Mouse (Mus musculus): ENCODE results near the gene Zfp382. TPM values are rescaled to one million over a fixed set of nuclear protein-coding genes. Genes with fewer than 3 reads are reported as not detected.
A peak's percentile ranks its signal among the peaks of the same experiment; 100 is the strongest.

Gene Zfp382
- polyA plus RNA-seq (2014; fragmentation: Nextera tagmentation; extraction: Ambion mirVana), result 13.5 and 14.4 TPM in 2 replicates

DNA sequence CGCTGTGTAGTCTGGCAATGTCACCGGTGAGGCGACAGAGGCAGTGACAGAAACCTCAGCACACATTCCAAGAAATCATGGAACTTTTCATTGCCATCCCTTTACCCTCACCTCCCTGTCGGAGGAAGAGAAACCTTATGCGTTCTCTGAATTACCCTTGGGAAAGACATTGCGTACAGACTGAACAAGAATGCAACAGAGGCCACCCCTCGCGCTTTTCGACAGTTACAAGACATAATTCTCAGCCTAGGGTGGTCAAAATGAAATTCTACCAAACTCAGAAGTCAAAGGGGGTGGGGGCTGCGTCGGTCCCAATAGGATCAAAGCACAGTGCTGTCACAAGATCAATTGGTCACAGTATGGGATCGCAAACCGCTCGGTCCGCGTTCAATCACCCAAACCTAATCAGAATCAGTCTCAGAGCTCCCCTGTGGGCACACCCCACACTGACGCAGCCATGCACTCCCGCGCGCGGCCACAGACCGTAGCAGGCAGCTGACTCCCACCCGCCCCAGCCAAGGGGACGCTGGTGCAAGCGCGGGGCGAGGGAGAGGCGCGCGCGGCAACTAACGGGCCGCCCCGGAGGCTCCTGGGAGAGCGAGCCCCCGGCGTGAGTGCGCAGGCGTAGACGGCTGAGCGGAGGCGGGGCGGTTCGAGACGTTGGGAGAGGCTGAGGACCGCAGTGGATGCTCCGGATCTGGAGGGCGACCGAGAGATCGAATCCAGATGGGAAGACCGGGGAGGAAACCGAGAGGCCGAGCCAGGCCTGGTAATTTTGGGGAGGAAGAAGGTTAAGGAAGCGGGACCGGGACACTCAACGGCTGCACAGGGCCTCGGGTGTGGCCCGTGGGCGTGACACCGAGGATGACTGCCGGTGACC, at the start of gene Zfp382:
Zfp382 (plus strand) TSS at position 635 of the 880 bp plus-strand sequence.
- Histone ChIP-seq H3K36me3 (ENCODE audit: control insufficient read depth, insufficient read depth, low read length) (no peaks in the 10 kb centered on the region), H3K27ac (ENCODE audit: low read depth, low read length) (peak within 1 kb of the TSS; percentile 70), H3K27me3 (ENCODE audit: control insufficient read depth, insufficient read depth, low read length) (no peaks in the 10 kb centered on the region), H3K4me1 (ENCODE audit: control insufficient read depth, insufficient read depth, low read length) (no peaks in the 10 kb centered on the region), H3K4me3 (ENCODE audit: low read depth, low read length) (peak within 1 kb of the TSS; percentile 51), H3K9me3 (ENCODE audit: control insufficient read depth, low read length) (no peaks in the 10 kb centered on the region), H3K4me2 (ENCODE audit: low read depth, low read length) (peak within 1 kb of the TSS; percentile 72), H3K9ac (replicated peaks; ENCODE audit: low read depth, low read length) (peak within 1 kb of the TSS; percentile 62)
- ATAC-seq (ENCODE audit: low read depth), result peak; percentile 98
- WGBS, result under 1% methylated on average over 61 of the region's 61 CpGs

DNA sequence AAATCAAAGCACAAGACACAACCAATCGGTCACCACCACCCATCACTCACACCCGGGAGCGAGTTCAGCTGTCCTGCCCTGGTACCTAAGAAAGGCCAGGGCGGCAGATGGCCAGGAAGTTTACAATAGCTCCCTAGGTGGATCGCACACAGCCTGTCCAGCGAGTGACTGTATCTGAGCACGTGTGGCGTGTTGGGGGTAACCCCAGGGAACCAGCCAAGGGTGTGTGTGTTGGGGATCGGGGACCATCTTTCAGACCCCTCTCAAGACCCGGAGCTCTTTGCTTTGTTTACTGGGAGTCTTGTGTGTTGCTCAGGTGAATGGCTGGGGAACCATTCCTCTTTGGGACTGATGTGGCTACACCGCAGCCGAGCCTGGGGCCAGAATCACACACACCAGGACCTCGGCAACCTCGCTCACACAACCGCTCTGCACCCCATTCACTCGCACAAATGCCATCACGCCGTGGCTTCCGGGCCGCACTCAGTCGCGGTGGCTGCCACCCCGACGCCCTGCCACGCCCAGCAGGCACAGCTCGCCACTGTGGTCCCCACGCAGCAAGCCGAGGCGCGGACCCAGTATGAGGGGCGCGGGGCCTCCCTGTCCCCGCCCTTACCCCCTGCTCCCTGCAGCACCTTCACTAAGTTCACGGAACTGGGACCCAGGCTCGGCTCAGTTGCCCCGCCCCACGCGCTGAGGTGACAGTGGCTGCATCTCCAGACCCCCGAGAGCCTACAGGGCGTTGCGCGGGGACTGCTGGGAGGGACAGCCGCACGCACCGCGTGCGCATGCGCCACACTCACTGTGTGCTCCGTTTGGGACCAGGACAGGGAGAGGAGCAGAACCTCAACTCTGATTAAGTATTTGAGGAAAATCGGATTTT, 49.4 kb upstream of the Zfp382 start, which contains the start of gene Zfp82:
Zfp82 (minus strand) TSS at position 755 of the 883 bp plus-strand sequence.
- H3K9ac ChIP-seq (replicated peaks; ENCODE audit: low read depth, low read length), result peak within 1 kb of the TSS; percentile 81
- H3K4me2 ChIP-seq (ENCODE audit: low read depth, low read length), result peak within 1 kb of the TSS; percentile 94
- 0 out of 2 replicates have a peak, but pooled peaks cover 5% of the 10 kb centered on the region for H3K36me3 ChIP-seq (ENCODE audit: control insufficient read depth, insufficient read depth, low read length)
- H3K27me3 ChIP-seq (ENCODE audit: control insufficient read depth, insufficient read depth, low read length), result no peaks in the 10 kb centered on the region
- no peaks in the 10 kb centered on the region for H3K9me3 ChIP-seq (ENCODE audit: control insufficient read depth, low read length)
- no peaks in the 10 kb centered on the region for H3K4me1 ChIP-seq (ENCODE audit: control insufficient read depth, insufficient read depth, low read length)
- peak; percentile 96 for ATAC-seq (ENCODE audit: low read depth)
- H3K27ac ChIP-seq (ENCODE audit: low read depth, low read length), result peak within 1 kb of the TSS; percentile 85
- WGBS, result under 1% methylated on average over 50 of the region's 50 CpGs
- peak within 1 kb of the TSS; percentile 86 for H3K4me3 ChIP-seq (ENCODE audit: low read depth, low read length)

DNA sequence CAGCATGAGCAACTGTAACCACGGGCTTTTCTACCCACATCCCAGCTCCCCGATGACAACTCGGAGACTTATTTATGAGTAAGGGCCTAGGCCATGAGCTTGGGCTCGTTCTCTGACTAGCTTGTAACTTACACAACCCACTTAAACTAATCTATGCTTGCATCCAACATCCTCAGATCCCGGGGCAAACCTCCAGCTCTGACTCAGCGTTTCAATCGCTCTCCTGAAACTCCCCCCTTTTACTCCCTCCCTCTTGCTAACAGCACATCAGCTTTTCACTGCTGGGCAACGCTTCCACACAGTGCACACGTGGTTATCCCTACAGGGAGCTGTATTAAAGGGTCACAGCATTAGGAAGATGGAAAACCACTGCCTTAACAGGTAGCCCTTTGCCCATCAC, 35.2 kb upstream of the Zfp382 start:
- H3K27me3 ChIP-seq (ENCODE audit: control insufficient read depth, insufficient read depth, low read length), result no peaks in the 10 kb centered on the region
- no peaks in the 10 kb centered on the region for H3K9me3 ChIP-seq (ENCODE audit: control insufficient read depth, low read length)
- H3K4me2 ChIP-seq (ENCODE audit: low read depth, low read length), result no peak overlapping the region
- H3K4me3 ChIP-seq (ENCODE audit: low read depth, low read length), result no peak overlapping the region
- H3K36me3 ChIP-seq (ENCODE audit: control insufficient read depth, insufficient read depth, low read length), result peaks cover 24% of the 10 kb centered on the region
- peaks cover 10% of the 10 kb centered on the region for H3K4me1 ChIP-seq (ENCODE audit: control insufficient read depth, insufficient read depth, low read length)
- no peak for ATAC-seq (ENCODE audit: low read depth)
- H3K27ac ChIP-seq (ENCODE audit: low read depth, low read length), result no peak overlapping the region
- WGBS, result 90% methylated on average over 9 of the region's 9 CpGs
- no peak overlapping the region for H3K9ac ChIP-seq (replicated peaks; ENCODE audit: low read depth, low read length)

DNA sequence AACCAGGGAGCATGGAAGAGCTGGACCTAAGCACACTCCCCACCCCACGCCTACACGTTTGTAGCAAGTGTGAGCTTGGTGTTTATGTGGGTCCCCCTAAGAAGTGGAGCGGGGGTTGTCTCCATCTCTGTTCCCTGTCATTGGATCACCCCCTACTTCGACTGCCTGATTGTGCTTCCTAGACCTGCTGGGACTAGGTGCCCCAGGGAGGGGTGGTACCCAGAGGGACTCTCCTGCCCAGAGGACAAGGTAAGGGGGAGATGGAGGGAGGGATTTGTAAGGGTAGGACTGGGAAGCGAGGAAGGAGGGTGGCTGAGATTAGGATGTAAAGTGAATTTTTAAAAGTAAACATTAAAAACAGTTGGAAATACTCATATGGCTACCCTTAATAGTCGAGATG, 32.3 kb upstream of the Zfp382 start:
- peak; percentile 5; the same call in 1 of the 2 replicates for ATAC-seq (ENCODE audit: low read depth)
- peaks cover 14% of the 10 kb centered on the region for H3K36me3 ChIP-seq (ENCODE audit: control insufficient read depth, insufficient read depth, low read length)
- H3K27me3 ChIP-seq (ENCODE audit: control insufficient read depth, insufficient read depth, low read length), result no peaks in the 10 kb centered on the region
- H3K9ac ChIP-seq (replicated peaks; ENCODE audit: low read depth, low read length), result peak overlapping the region; percentile 58
- H3K4me3 ChIP-seq (ENCODE audit: low read depth, low read length), result peak overlapping the region; percentile 45
- H3K9me3 ChIP-seq (ENCODE audit: control insufficient read depth, low read length), result no peaks in the 10 kb centered on the region
- H3K4me2 ChIP-seq (ENCODE audit: low read depth, low read length), result peak overlapping the region; percentile 63
- 20% methylated on average over 6 of the region's 6 CpGs for WGBS
- peaks cover 12% of the 10 kb centered on the region for H3K4me1 ChIP-seq (ENCODE audit: control insufficient read depth, insufficient read depth, low read length)
- no peak overlapping the region for H3K27ac ChIP-seq (ENCODE audit: low read depth, low read length)

DNA sequence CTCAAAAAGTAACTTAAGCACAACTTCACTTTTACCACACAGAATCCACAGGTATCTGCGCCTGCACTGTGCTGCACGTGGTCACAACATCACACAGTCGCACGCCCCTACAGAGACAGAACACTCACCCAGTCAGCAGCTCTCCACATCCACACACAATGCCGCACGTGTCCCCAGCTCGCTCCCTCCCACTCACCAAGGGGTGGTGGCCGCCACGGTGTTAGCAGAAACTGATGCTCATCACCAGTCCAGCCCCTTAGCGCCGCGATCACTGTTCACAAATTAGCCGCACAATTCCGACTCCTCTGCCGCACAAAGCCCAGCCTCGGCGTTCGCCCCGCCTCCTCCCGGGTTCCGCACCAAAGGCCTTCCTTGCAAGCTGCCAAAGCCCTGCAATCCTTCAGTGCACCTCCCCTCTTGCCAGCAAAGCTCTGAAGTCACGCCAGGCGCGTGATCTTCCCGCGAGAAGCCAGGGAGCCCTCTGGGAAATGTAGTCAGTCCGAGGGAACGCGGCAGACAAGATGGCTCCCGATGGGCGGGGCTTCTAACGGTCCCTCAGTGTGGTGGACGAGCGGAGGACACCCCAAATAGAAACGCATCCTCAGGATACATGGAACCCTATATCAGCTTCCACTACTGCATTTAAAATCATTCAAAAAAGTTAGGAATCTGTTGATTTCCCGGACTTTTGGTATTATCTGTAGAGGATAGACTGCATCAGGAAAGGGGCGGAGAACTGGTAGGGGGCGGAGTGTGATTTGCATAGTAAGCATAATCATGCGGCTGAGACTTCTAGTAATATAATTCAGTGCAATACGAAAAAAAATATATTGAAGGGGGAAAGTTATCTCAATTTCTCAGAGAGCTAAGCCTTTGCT, 31.4 kb upstream of the Zfp382 start, which contains the start of the genes Gm26920 and Zfp566:
Gm26920 (minus strand) TSS at position 319 of the 878 bp plus-strand sequence.
Zfp566 (minus strand) TSS at position 436 of the 878 bp plus-strand sequence.
- WGBS, result under 1% methylated on average over 40 of the region's 40 CpGs
- H3K9ac ChIP-seq (replicated peaks; ENCODE audit: low read depth, low read length), result peak within 1 kb of the TSS; percentile 58
- peak; percentile 92 for ATAC-seq (ENCODE audit: low read depth)
- H3K27ac ChIP-seq (ENCODE audit: low read depth, low read length), result peak within 1 kb of the TSS; percentile 78
- peak within 1 kb of the TSS; percentile 63 for H3K4me2 ChIP-seq (ENCODE audit: low read depth, low read length)
- H3K9me3 ChIP-seq (ENCODE audit: control insufficient read depth, low read length), result no peaks in the 10 kb centered on the region
- H3K27me3 ChIP-seq (ENCODE audit: control insufficient read depth, insufficient read depth, low read length), result no peaks in the 10 kb centered on the region
- peaks cover 9% of the 10 kb centered on the region for H3K36me3 ChIP-seq (ENCODE audit: control insufficient read depth, insufficient read depth, low read length)
- peaks cover 12% of the 10 kb centered on the region for H3K4me1 ChIP-seq (ENCODE audit: control insufficient read depth, insufficient read depth, low read length)
- H3K4me3 ChIP-seq (ENCODE audit: low read depth, low read length), result peak within 1 kb of the TSS; percentile 45

DNA sequence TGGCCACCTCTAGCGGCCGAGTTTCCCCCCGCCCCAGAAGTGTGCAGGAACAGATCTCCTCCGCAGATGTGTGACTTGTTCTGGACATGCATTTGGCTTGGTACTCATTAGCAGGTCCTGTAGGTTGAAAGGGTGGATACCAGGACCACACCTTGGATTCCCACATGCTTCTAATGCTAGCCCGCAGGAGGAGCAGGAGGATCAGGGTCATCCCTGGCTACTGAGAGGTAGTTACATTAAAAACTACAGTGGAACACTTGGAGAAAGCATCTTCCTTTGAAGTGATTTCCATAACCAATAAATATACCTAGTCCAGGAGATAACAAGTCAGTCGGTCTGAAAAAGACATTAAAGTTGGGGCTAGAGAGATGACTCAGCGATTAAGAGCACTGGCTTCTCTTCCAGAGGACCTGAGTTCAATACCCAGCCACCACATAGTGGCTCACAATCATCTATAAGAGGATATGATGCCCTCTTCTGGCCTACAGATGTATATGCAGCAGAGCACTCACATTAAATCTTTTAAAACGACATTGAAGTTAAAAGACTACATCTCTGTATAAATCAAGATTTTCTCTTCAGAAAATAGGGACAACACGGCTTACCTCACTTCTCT, 30.7 kb upstream of the Zfp382 start:
- ATAC-seq (ENCODE audit: low read depth), result peak; percentile 3; the same call in 1 of the 2 replicates
- 12% methylated on average over 9 of the region's 9 CpGs for WGBS
- H3K4me2 ChIP-seq (ENCODE audit: low read depth, low read length), result peak overlapping the region; percentile 63

DNA sequence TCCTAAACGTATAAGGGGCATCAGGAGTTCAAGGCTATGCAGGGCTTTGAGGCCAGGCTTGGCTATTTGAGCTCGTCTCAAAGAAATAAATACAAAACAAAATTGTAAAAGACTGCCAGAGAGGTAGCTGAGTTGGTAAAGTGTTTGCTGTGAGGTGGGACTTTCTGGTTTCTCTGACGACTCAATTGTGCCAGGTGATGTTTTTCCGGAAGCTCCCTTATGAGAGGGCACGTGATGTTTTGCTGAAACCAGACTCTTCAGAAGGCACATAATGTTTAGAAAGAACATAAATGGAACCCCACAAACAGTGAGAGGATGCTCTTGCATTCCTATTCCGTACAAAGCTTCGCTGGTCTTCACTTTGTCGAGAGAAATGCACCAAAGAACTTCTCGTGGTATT, 29.1 kb upstream of the Zfp382 start:
- Histone ChIP-seq H3K36me3 (ENCODE audit: control insufficient read depth, insufficient read depth, low read length) (no peaks in the 10 kb centered on the region), H3K27me3 (ENCODE audit: control insufficient read depth, insufficient read depth, low read length) (no peaks in the 10 kb centered on the region), H3K4me3 (ENCODE audit: low read depth, low read length) (no peak overlapping the region), H3K4me1 (ENCODE audit: control insufficient read depth, insufficient read depth, low read length) (peaks cover 20% of the 10 kb centered on the region), H3K9me3 (ENCODE audit: control insufficient read depth, low read length) (no peaks in the 10 kb centered on the region), H3K27ac (ENCODE audit: low read depth, low read length) (no peak overlapping the region), H3K4me2 (ENCODE audit: low read depth, low read length) (no peak overlapping the region), H3K9ac (replicated peaks; ENCODE audit: low read depth, low read length) (no peak overlapping the region)
- WGBS, result 83% methylated on average over 9 of the region's 9 CpGs
- no peak for ATAC-seq (ENCODE audit: low read depth)

More for the DNA sequence above, 30.7 kb upstream of the Zfp382 start:
- Histone ChIP-seq H3K4me3 (ENCODE audit: low read depth, low read length) (peak overlapping the region; percentile 45), H3K4me1 (ENCODE audit: control insufficient read depth, insufficient read depth, low read length) (peaks cover 15% of the 10 kb centered on the region), H3K27ac (ENCODE audit: low read depth, low read length) (peak overlapping the region; percentile 78; the same call in 1 of the 2 replicates), H3K9ac (replicated peaks; ENCODE audit: low read depth, low read length) (peak overlapping the region; percentile 58; the same call in 1 of the 2 replicates), H3K27me3 (ENCODE audit: control insufficient read depth, insufficient read depth, low read length) (no peaks in the 10 kb centered on the region), H3K36me3 (ENCODE audit: control insufficient read depth, insufficient read depth, low read length) (peaks cover 4% of the 10 kb centered on the region; the same call in 1 of the 2 replicates), H3K9me3 (ENCODE audit: control insufficient read depth, low read length) (no peaks in the 10 kb centered on the region)
